22 mouse cellular contexts compared by ENCODE assay signal in genomic region chr3:105472564-105472963, GRCm38 (mm10). TPM values are rescaled to one million over a fixed set of nuclear protein-coding genes. Genes with fewer than 3 reads are reported as not detected.
DNase-seq lines count a peak whose midpoint lies in the region; ATAC-seq and TF ChIP-seq lines count a peak whose summit lies in the region.
"Had no signal": no experiment of that assay in that cellular context is flagged by ENCODE, and none has a peak within 500 bp of the region (broad histone marks: within the 10 kb centered on the region; RNA-seq: fewer than 3 reads in every experiment).

No protein-coding gene starts in this region.

- H3K27ac ChIP-seq in hindbrain, postnatal 0 days: no peak overlapping the region
- H3K27ac ChIP-seq in hindbrain, embryonic 13.5 days: no peak overlapping the region
- H3K27ac ChIP-seq in stomach, embryonic 16.5 days (ENCODE audit: low read length): peak overlapping the region; percentile 45; the same call in 1 of the 2 replicates
- peak overlapping the region; percentile 41 for H3K27ac ChIP-seq in stomach, postnatal 0 days (replicated peaks)
- H3K27ac ChIP-seq in heart, embryonic 10.5 days: no peak overlapping the region

- H3K4me3 ChIP-seq in hindbrain, postnatal 0 days (ENCODE audit: low read length): no peak overlapping the region
- no peak overlapping the region for H3K4me3 ChIP-seq in hindbrain, embryonic 13.5 days
- no peak overlapping the region for H3K4me3 ChIP-seq in stomach, embryonic 16.5 days (replicated peaks; ENCODE audit: low read length)
- H3K4me3 ChIP-seq in stomach, postnatal 0 days (ENCODE audit: low read depth, low read length): no peak overlapping the region
- H3K4me3 ChIP-seq in heart, embryonic 10.5 days: no peak overlapping the region

- no peak overlapping the region for H3K4me2 ChIP-seq in hindbrain, postnatal 0 days (ENCODE audit: low read depth, low read length)
- no peak overlapping the region for H3K4me2 ChIP-seq in hindbrain, embryonic 13.5 days
- no peak overlapping the region for H3K4me2 ChIP-seq in stomach, embryonic 16.5 days (ENCODE audit: low read depth, low read length)
- no peak overlapping the region for H3K4me2 ChIP-seq in stomach, postnatal 0 days (replicated peaks; ENCODE audit: low read depth)

- no peaks in the 10 kb centered on the region for H3K36me3 ChIP-seq in hindbrain, postnatal 0 days (ENCODE audit: insufficient read depth, low read length)
- no peaks in the 10 kb centered on the region for H3K36me3 ChIP-seq in hindbrain, embryonic 13.5 days
- H3K36me3 ChIP-seq in stomach, embryonic 16.5 days (ENCODE audit: control insufficient read depth, insufficient read depth, low read length): no peaks in the 10 kb centered on the region
- no peaks in the 10 kb centered on the region for H3K36me3 ChIP-seq in stomach, postnatal 0 days (ENCODE audit: control insufficient read depth, insufficient read depth, low read length)
- no peaks in the 10 kb centered on the region for H3K36me3 ChIP-seq in heart, embryonic 10.5 days
- H3K36me3 ChIP-seq: G1E had no signal

- WGBS in hindbrain, postnatal 0 days: 78% methylated on average over 1 of the region's 1 CpGs
- 93% methylated on average over 1 of the region's 1 CpGs for WGBS in hindbrain, embryonic 13.5 days
- WGBS in stomach, embryonic 16.5 days: 74% methylated on average over 1 of the region's 1 CpGs
- 52% methylated on average over 1 of the region's 1 CpGs for WGBS in stomach, postnatal 0 days
- WGBS in heart, embryonic 10.5 days: 74% methylated on average over 1 of the region's 1 CpGs

- ATAC-seq in hindbrain, postnatal 0 days: peak; percentile 30; the same call in 1 of the 2 replicates
- ATAC-seq in hindbrain, embryonic 13.5 days (ENCODE audit: low FRiP score): no peak
- peak; percentile 56; the same call in 1 of the 2 replicates for ATAC-seq in stomach, embryonic 16.5 days (ENCODE audit: insufficient read depth, low FRiP score)
- ATAC-seq in stomach, postnatal 0 days (ENCODE audit: low FRiP score, low TSS enrichment): peak; percentile 71; the same call in 1 of the 2 replicates
- no peak for ATAC-seq in erythroblast, adult 5-6 weeks (replicated peaks; ENCODE audit: low FRiP score, poor library complexity, severe bottlenecking)
- ATAC-seq: activated CD4-positive, CD25-positive, alpha-beta regulatory T cell, adult 4 months; CD4-positive, CD25-positive, alpha-beta regulatory T cell, adult 4 months; Patski had no signal

- H3K9me3 ChIP-seq in hindbrain, postnatal 0 days (ENCODE audit: low read length): no peaks in the 10 kb centered on the region
- no peaks in the 10 kb centered on the region for H3K9me3 ChIP-seq in hindbrain, embryonic 13.5 days
- H3K9me3 ChIP-seq in stomach, embryonic 16.5 days (replicated peaks; ENCODE audit: control insufficient read depth, low read length): no peaks in the 10 kb centered on the region
- no peaks in the 10 kb centered on the region for H3K9me3 ChIP-seq in stomach, postnatal 0 days (ENCODE audit: control insufficient read depth, low read length)
- no peaks in the 10 kb centered on the region for H3K9me3 ChIP-seq in heart, embryonic 10.5 days
- H3K9me3 ChIP-seq: G1E had no signal

- DNase-seq in hindbrain, postnatal 0 days (ENCODE audit: low spot score): no peak
- no peak for DNase-seq in stomach, postnatal 0 days (ENCODE audit: low spot score)
- no peak for DNase-seq in heart, embryonic 10.5 days (ENCODE audit: low spot score)
- DNase-seq: adrenal gland, adult 2 months; adrenal gland, adult 8-10 months; adrenal gland, postnatal 10 days; adrenal gland, postnatal 14 days; adrenal gland, postnatal 25 days; adrenal gland, postnatal 36 days; B cell, adult 2 months; cerebellum, adult 11 months; cerebellum, adult 11-12 months; cerebellum, adult 18-20 months had no signal

- H3K9ac ChIP-seq in hindbrain, postnatal 0 days (replicated peaks; ENCODE audit: low read length): no peak overlapping the region
- no peak overlapping the region for H3K9ac ChIP-seq in hindbrain, embryonic 13.5 days
- no peak overlapping the region for H3K9ac ChIP-seq in stomach, embryonic 16.5 days (ENCODE audit: low read length)
- no peak overlapping the region for H3K9ac ChIP-seq in stomach, postnatal 0 days (ENCODE audit: low read length)

- TF ChIP-seq CTCF in hindbrain, postnatal 0 days (IDR thresholded peaks at IDR 0.05; ENCODE audit: low read depth): no peak
- no peak for TF ChIP-seq CTCF in stomach, postnatal 0 days (IDR thresholded peaks at IDR 0.05; ENCODE audit: low read depth)

- no peaks in the 10 kb centered on the region for H3K27me3 ChIP-seq in hindbrain, postnatal 0 days (ENCODE audit: insufficient read depth, low read length)
- H3K27me3 ChIP-seq in hindbrain, embryonic 13.5 days: no peaks in the 10 kb centered on the region
- H3K27me3 ChIP-seq in stomach, embryonic 16.5 days (ENCODE audit: control insufficient read depth, insufficient read depth, low read length): no peaks in the 10 kb centered on the region
- H3K27me3 ChIP-seq in stomach, postnatal 0 days (ENCODE audit: control insufficient read depth, insufficient read depth, low read length): no peaks in the 10 kb centered on the region
- H3K27me3 ChIP-seq in heart, embryonic 10.5 days (ENCODE audit: insufficient read depth, poor library complexity, severe bottlenecking): no peaks in the 10 kb centered on the region
- H3K27me3 ChIP-seq: Patski had no signal

- no peak for TF ChIP-seq EP300 in stomach, postnatal 0 days (optimal IDR thresholded peaks at IDR 0.05)

- H3K4me1 ChIP-seq in hindbrain, postnatal 0 days (ENCODE audit: insufficient read depth, low read length): no peaks in the 10 kb centered on the region
- no peaks in the 10 kb centered on the region for H3K4me1 ChIP-seq in hindbrain, embryonic 13.5 days (replicated peaks)
- no peaks in the 10 kb centered on the region for H3K4me1 ChIP-seq in stomach, embryonic 16.5 days (ENCODE audit: control insufficient read depth, insufficient read depth, low read length)
- no peaks in the 10 kb centered on the region for H3K4me1 ChIP-seq in stomach, postnatal 0 days (replicated peaks; ENCODE audit: control insufficient read depth, insufficient read depth)
- no peaks in the 10 kb centered on the region for H3K4me1 ChIP-seq in heart, embryonic 10.5 days

RNA-seq across cellular contexts. Expression of gene Kcnd3, which starts 20.4 kb away (rescaled TPM):
- total RNA-seq in hindbrain, postnatal 0 days (2014; rRNA removed): 71.8 TPM in 2 replicates
- polyA plus RNA-seq in hindbrain, postnatal 0 days (2015; fragmentation: Nextera tagmentation; extraction: Ambion mirVana): 8.4 and 8.6 TPM in 2 replicates
- polyA plus RNA-seq in hindbrain, embryonic 13.5 days (2015; fragmentation: Nextera tagmentation; extraction: Ambion mirVana): 7.1 and 7.9 TPM in 2 replicates
- 4.8 and 5.6 TPM in 2 replicates for polyA plus RNA-seq in stomach, embryonic 16.5 days (2015; fragmentation: Nextera tagmentation; extraction: Ambion mirVana)
- 2.4 and 2.7 TPM in 2 replicates for polyA plus RNA-seq in stomach, postnatal 0 days (2015; fragmentation: Nextera tagmentation; extraction: Ambion mirVana)
- polyA plus RNA-seq in heart, embryonic 10.5 days (2016; fragmentation: Nextera tagmentation; extraction: Ambion mirVana): 0.47 and 0.58 TPM in 2 replicates
- total RNA-seq in erythroblast, adult 5-6 weeks (2015; ENCODE audit: low replicate concordance): 0.19 TPM in 1 of 2 replicates, not detected in the other
- 0.84 TPM in 1 of 2 replicates, not detected in the other for total RNA-seq in erythroblast, adult 5-6 weeks (2017; ENCODE audit: low replicate concordance)
- total RNA-seq: CH12.LX, MEL had no signal
- polyA plus RNA-seq: activated CD4-positive, CD25-positive, alpha-beta regulatory T cell, adult 4 months; G1E had no signal

Comparison
In these comparisons a context has a peak if more than half of its experiments do, and no peak if none do; other contexts are left out.
1. ATAC-seq: peak in hindbrain, postnatal 0 days (single experiment), stomach, embryonic 16.5 days (single experiment) and stomach, postnatal 0 days (single experiment); none in hindbrain, embryonic 13.5 days (single experiment) and erythroblast, adult 5-6 weeks (single experiment).
2. H3K27ac ChIP-seq: peak in stomach, embryonic 16.5 days (single experiment) and stomach, postnatal 0 days (single experiment); none in hindbrain, postnatal 0 days (single experiment), hindbrain, embryonic 13.5 days (single experiment) and heart, embryonic 10.5 days (single experiment).